Mouse (Mus musculus): ENCODE measurements around the gene Plscr3. TPM values are rescaled to one million over a fixed set of nuclear protein-coding genes. Genes with fewer than 3 reads are reported as not detected.

Gene Plscr3
- total and polyA plus RNA-seq, 3 experiments: 4.6 to 26.0 TPM; not detected in 1

GRCm38 (mm10) chr11:69833554-69833953, 12.6 kb upstream of the Plscr3 start:
- H3K9me3 ChIP-seq (replicated peaks; ENCODE audit: insufficient read depth, low read length): no peaks in the 10 kb centered on the region
- TF ChIP-seq POLR2A (IDR thresholded peaks at IDR 0.05; ENCODE audit: control insufficient read depth in 1 of 2, insufficient read depth in 1 of 2, low read depth in 1 of 2, low read length in 2 of 2, poor library complexity in 1 of 2): no peak; a peak in 1 of 4 replicates
- TF ChIP-seq UBTF (IDR thresholded peaks at IDR 0.05; ENCODE audit: borderline replicate concordance, insufficient read depth, low read depth, low read length): no peak
- 0 out of 2 replicates have a peak, but pooled peaks have one; percentile 14 for TF ChIP-seq TAL1 (IDR thresholded peaks at IDR 0.05; ENCODE audit: low read length)
- no peak for TF ChIP-seq USF1 (IDR thresholded peaks at IDR 0.05; ENCODE audit: low read depth, low read length)
- TF ChIP-seq KAT2A (conservative IDR thresholded peaks at IDR 0.05; ENCODE audit: low read depth, low read length): no peak
- TF ChIP-seq TBP (IDR thresholded peaks at IDR 0.05; ENCODE audit: low read depth, low read length): peak; percentile 52
- no peak for TF ChIP-seq CHD1 (IDR thresholded peaks at IDR 0.05; ENCODE audit: low read depth, low read length)
- peak; percentile 29; the same call in 1 of the 2 replicates for TF ChIP-seq TCF12 (IDR thresholded peaks at IDR 0.05; ENCODE audit: low read depth, low read length)
- peak; percentile 45; the same call in 1 of the 2 replicates for TF ChIP-seq GATA1 (IDR thresholded peaks at IDR 0.05; ENCODE audit: low read depth, low read length)
- TF ChIP-seq ZKSCAN1 (IDR thresholded peaks at IDR 0.05; ENCODE audit: low read depth, low read length): peak; percentile 64; the same call in 1 of the 2 replicates
- no peak for TF ChIP-seq BHLHE40 (IDR thresholded peaks at IDR 0.05; ENCODE audit: borderline replicate concordance, low read depth, low read length)
- TF ChIP-seq USF2 (IDR thresholded peaks at IDR 0.05; ENCODE audit: borderline replicate concordance in 1 of 2, insufficient read depth in 1 of 2, low read depth in 1 of 2, low read length in 2 of 2): no peak
- TF ChIP-seq POLR2AphosphoS2 (IDR thresholded peaks at IDR 0.05; ENCODE audit: low read length): peak; percentile 40; the same call in 1 of the 2 replicates
- TF ChIP-seq MAX (IDR thresholded peaks at IDR 0.05; ENCODE audit: low read length): no peak
- TF ChIP-seq RAD21 (IDR thresholded peaks at IDR 0.05; ENCODE audit: low read depth, low read length): no peak
- peak; percentile 4; the same call in 1 of the 2 replicates for TF ChIP-seq SMC3 (IDR thresholded peaks at IDR 0.05; ENCODE audit: low read depth, low read length)
- TF ChIP-seq SIN3A (IDR thresholded peaks at IDR 0.05; ENCODE audit: low read length): no peak
- peaks cover 7 to 22% of the 10 kb centered on the region in 2 experiments for H3K4me1 ChIP-seq (ENCODE audit: control insufficient read depth in 1 of 2, insufficient read depth in 2 of 2, low read length in 2 of 2)
- peak overlapping the region; percentile 46 for H3K27ac ChIP-seq (ENCODE audit: control insufficient read depth, low read depth, low read length)
- H3K36me3 ChIP-seq (ENCODE audit: control insufficient read depth in 1 of 2, insufficient read depth in 2 of 2, low read length in 2 of 2): peaks cover 2 to 10% of the 10 kb centered on the region in 2 experiments; a peak in 2 of 4 replicates
- H3K4me3 ChIP-seq (ENCODE audit: control insufficient read depth in 1 of 2, insufficient read depth in 1 of 2, low read depth in 2 of 2, low read length in 2 of 2): peak overlapping the region; percentile 47 to 55
- peak; percentile 89 for DNase-seq (ENCODE audit: low read depth, low spot score)
- no peaks in the 10 kb centered on the region; a peak in 1 of 4 replicates for H3K27me3 ChIP-seq (ENCODE audit: control insufficient read depth in 1 of 2, insufficient read depth in 2 of 2, low read length in 2 of 2)
- peaks cover 1% of the 10 kb centered on the region; the same call in 1 of the 2 replicates for H3K79me2 ChIP-seq (ENCODE audit: control insufficient read depth, insufficient read depth, low read length, poor library complexity)
- H3K9ac ChIP-seq (ENCODE audit: control insufficient read depth, low read depth, low read length, poor library complexity, severe bottlenecking): peak overlapping the region; percentile 74

- peak overlapping the region; percentile 46 for H3K27ac ChIP-seq (ENCODE audit: control insufficient read depth, low read depth, low read length)
- H3K79me2 ChIP-seq (ENCODE audit: control insufficient read depth, insufficient read depth, low read length, poor library complexity): peaks cover 1% of the 10 kb centered on the region; the same call in 1 of the 2 replicates
- peak overlapping the region; percentile 74 for H3K9ac ChIP-seq (ENCODE audit: control insufficient read depth, low read depth, low read length, poor library complexity, severe bottlenecking)
- peaks cover 8 to 25% of the 10 kb centered on the region in 2 experiments for H3K4me1 ChIP-seq (ENCODE audit: control insufficient read depth in 1 of 2, insufficient read depth in 2 of 2, low read length in 2 of 2)
- no peaks in the 10 kb centered on the region; a peak in 1 of 4 replicates for H3K27me3 ChIP-seq (ENCODE audit: control insufficient read depth in 1 of 2, insufficient read depth in 2 of 2, low read length in 2 of 2)
- peak; percentile 88 for DNase-seq (ENCODE audit: low read depth, low spot score)
- peak overlapping the region; percentile 47 to 55 for H3K4me3 ChIP-seq (ENCODE audit: control insufficient read depth in 1 of 2, insufficient read depth in 1 of 2, low read depth in 2 of 2, low read length in 2 of 2)
- H3K36me3 ChIP-seq (ENCODE audit: control insufficient read depth in 1 of 2, insufficient read depth in 2 of 2, low read length in 2 of 2): peaks cover 2 to 11% of the 10 kb centered on the region in 2 experiments; a peak in 2 of 4 replicates
- no peaks in the 10 kb centered on the region for H3K9me3 ChIP-seq (replicated peaks; ENCODE audit: insufficient read depth, low read length)
- no peak for TF ChIP-seq RCOR1 (IDR thresholded peaks at IDR 0.05; ENCODE audit: low read depth, low read length)
- no peak for TF ChIP-seq MYB (IDR thresholded peaks at IDR 0.05; ENCODE audit: low read depth, low read length)
- no peak for TF ChIP-seq SIN3A (IDR thresholded peaks at IDR 0.05; ENCODE audit: low read length)
- TF ChIP-seq ELF1 (IDR thresholded peaks at IDR 0.05; ENCODE audit: low read depth, low read length): no peak
- no peak; the same call in 1 of the 2 replicates for TF ChIP-seq HCFC1 (IDR thresholded peaks at IDR 0.05; ENCODE audit: low read depth, low read length)
- no peak; the same call in 1 of the 2 replicates for TF ChIP-seq ZMIZ1 (IDR thresholded peaks at IDR 0.05; ENCODE audit: low read depth, low read length)
- no peak; the same call in 1 of the 2 replicates for TF ChIP-seq TCF12 (IDR thresholded peaks at IDR 0.05; ENCODE audit: low read depth, low read length)
- TF ChIP-seq MAZ (IDR thresholded peaks at IDR 0.05; ENCODE audit: low read depth, low read length): peak; percentile 91; the same call in 1 of the 2 replicates
- no peak for TF ChIP-seq RAD21 (IDR thresholded peaks at IDR 0.05; ENCODE audit: low read depth, low read length)
- no peak for TF ChIP-seq TBP (IDR thresholded peaks at IDR 0.05; ENCODE audit: low read depth, low read length)
- TF ChIP-seq POLR2A (IDR thresholded peaks at IDR 0.05; ENCODE audit: control insufficient read depth in 1 of 2, insufficient read depth in 1 of 2, low read depth in 1 of 2, low read length in 2 of 2, poor library complexity in 1 of 2): peak; percentile 69 to 93; a peak in 3 of 4 replicates
- TF ChIP-seq MAX (IDR thresholded peaks at IDR 0.05; ENCODE audit: low read length): peak; percentile 90
- TF ChIP-seq ETS1 (IDR thresholded peaks at IDR 0.05; ENCODE audit: low read depth, low read length): no peak
- TF ChIP-seq NRF1 (IDR thresholded peaks at IDR 0.05; ENCODE audit: insufficient read depth, low read depth, low read length, poor library complexity, severe bottlenecking): no peak
- TF ChIP-seq E2F4 (IDR thresholded peaks at IDR 0.05; ENCODE audit: borderline replicate concordance, low read depth, low read length): no peak
- TF ChIP-seq UBTF (IDR thresholded peaks at IDR 0.05; ENCODE audit: borderline replicate concordance, insufficient read depth, low read depth, low read length): peak; percentile 80
- TF ChIP-seq MAFK (IDR thresholded peaks at IDR 0.05; ENCODE audit: borderline replicate concordance, low read depth, low read length): no peak
- no peak for TF ChIP-seq ZNF384 (IDR thresholded peaks at IDR 0.05; ENCODE audit: low read depth, low read length)
- TF ChIP-seq TAL1 (IDR thresholded peaks at IDR 0.05; ENCODE audit: low read length): no peak
These were observed 12.1 kb upstream of the Plscr3 start for GRCm38 (mm10) chr11:69834001-69834549.

Measured in MEL (cell line).